Mouse (Mus musculus): ENCODE results near the gene Fam133b. TPM values are rescaled to one million over a fixed set of nuclear protein-coding genes. Genes with fewer than 3 reads are reported as not detected.

Gene Fam133b
- 34.6 and 38.0 TPM in 2 replicates for polyA plus RNA-seq (2016; fragmentation: Nextera tagmentation; extraction: Ambion mirVana)

DNA sequence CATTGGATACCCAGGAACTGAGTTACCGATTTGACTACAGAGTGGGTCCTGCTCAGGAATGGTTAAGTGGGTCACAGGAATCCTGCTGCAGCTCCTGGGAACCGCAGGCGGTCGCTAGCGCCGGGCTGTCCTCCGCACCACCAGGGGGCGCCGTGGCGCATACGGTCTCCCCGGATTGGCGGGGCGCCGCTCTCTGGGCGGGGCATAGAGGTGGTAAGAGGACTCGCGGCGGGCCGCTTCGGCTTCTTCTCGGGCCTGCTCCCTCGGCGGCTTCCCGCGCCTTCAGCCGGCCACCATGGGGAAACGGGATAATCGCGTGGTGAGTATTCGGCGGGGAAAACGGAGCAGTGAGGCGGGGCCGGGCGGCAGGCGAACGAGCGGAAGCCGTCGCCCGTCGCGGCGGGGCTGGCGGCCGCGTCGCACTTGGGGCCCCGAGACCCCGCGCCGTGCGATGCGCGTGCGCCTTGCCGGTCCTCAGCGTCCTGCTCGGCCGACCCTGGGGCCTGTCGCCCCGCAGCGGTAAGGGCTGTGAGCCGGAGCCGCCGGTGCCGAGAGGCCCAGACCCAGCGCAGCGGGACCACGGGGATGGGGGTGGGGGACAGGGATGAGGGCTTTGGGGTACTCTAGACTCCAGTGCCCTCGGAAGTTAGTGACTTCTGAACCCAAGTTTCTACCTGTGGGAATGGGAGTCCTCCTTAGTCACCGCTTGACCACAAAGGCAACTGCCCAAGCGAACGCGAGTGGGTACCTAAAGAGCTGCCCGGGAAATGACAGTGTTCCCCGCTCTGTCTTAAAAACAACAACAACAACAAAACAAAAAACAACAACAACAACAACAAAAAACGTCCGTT lies at the start of gene Fam133b:
TSS of gene Fam133b (plus strand) at position 205 of the 851 bp plus-strand sequence.
- WGBS = under 1% methylated on average over 80 of the region's 80 CpGs
- H3K36me3 ChIP-seq (replicated peaks) = peaks cover 30% of the 10 kb centered on the region

DNA sequence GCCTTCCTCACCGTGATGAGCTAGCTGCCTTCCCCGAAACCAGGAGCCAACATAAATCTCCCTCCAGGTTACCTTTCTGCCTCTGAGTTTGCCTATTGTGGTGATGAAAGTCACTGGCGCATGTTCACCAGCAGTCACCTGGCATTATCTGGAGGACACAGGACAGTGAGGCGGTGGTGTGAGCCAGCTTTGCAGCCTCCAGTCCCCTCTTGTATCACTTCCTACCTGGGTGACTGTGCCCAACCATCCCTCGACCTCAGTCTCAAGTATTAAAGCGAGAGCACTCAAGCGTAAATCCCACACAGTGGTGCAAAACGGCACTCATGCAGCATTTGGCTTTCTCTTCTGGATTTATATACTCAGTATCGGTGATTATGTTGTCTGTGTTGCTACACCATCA lies 49.7 kb upstream of the Fam133b start:
- Histone ChIP-seq H3K27ac (replicated peaks) (no peak overlapping the region), H3K27me3 (replicated peaks; ENCODE audit: low read depth, poor library complexity, severe bottlenecking) (no peaks in the 10 kb centered on the region), H3K4me3 (no peak overlapping the region), H3K9me3 (no peaks in the 10 kb centered on the region), H3K4me1 (0 out of 2 replicates have a peak, but pooled peaks cover 5% of the 10 kb centered on the region), H3K36me3 (replicated peaks) (peaks cover 10% of the 10 kb centered on the region)
- 89% methylated on average over 9 of the region's 9 CpGs for WGBS
- DNase-seq (ENCODE audit: low spot score) = no peak

More for the DNA sequence above, at the start of gene Fam133b:
- no peaks in the 10 kb centered on the region for H3K27me3 ChIP-seq (replicated peaks; ENCODE audit: low read depth, poor library complexity, severe bottlenecking)
- DNase-seq (ENCODE audit: low spot score) = peak; percentile 98
- peak within 1 kb of the TSS; percentile 94 for H3K4me3 ChIP-seq
- H3K27ac ChIP-seq (replicated peaks) = peak within 1 kb of the TSS; percentile 97
- peaks cover 12% of the 10 kb centered on the region for H3K4me1 ChIP-seq
- 0 out of 2 replicates have a peak, but pooled peaks cover 2% of the 10 kb centered on the region for H3K9me3 ChIP-seq

DNA sequence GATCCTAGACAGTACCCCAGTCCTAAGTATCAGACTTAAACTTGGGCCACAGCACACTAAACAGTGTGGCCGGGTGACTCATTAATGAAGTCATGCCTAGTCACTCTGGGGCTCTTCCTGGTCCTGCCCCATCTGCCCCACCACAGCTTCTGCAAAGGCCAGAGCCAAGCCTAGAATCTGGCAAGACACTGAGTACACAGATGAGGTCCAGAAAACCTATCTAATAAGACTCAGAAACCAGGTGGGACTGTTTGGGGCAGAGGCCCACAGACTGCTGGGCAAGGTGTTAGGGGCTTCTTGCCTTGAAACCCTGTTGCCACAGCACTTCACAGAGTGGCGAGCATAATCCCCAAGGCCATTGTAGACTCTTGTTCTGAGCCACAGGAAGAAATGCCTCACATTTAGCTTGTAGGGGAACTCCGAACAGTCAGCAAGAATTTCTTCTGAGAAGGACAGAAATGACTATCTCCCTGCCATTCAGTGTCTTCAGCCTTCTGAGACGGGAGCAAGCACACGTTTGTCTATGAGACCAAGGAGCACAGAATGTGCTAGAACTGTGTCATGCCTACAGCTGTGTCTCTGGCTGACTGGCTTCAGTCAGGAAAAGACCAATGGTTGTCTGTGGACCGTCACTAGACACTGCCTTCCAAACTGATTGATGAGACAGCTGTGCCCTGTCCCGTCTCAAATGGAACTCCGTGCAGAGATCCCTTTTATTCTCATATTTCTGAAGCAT lies 49.0 kb upstream of the Fam133b start:
- DNase-seq (ENCODE audit: low spot score) = no peak
- WGBS = 83% methylated on average over 8 of the region's 8 CpGs

DNA sequence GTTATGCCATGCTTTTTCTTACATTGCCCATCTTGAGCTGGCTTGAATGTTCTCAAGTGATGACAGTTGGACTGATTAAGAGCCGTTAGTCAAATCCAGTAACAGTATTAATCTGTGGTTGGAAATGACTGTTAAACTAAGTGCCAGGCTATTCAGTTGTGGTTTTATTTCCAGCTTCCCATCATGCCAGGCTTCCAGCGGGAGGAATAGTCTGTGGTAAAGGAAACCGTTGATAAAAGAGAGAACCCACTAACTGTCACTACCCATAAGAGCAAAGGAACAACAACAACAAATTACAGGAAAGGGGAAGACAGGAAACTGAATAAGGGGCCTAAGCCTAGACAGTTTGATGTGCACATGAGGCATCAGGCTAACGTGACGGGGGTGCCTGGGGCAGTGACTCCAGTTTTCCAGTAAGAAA lies 46.1 kb upstream of the Fam133b start:
- Histone ChIP-seq H3K36me3 (replicated peaks) (peaks cover 10% of the 10 kb centered on the region), H3K27me3 (replicated peaks; ENCODE audit: low read depth, poor library complexity, severe bottlenecking) (no peaks in the 10 kb centered on the region), H3K4me3 (no peak overlapping the region), H3K4me1 (peaks cover 12% of the 10 kb centered on the region; the same call in 1 of the 2 replicates), H3K27ac (replicated peaks) (no peak overlapping the region), H3K9me3 (no peaks in the 10 kb centered on the region)
- 74% methylated on average over 5 of the region's 5 CpGs for WGBS
- DNase-seq (ENCODE audit: low spot score) = no peak

More for the DNA sequence above, 49.0 kb upstream of the Fam133b start:
- H3K4me3 ChIP-seq = no peak overlapping the region
- peaks cover 10% of the 10 kb centered on the region for H3K36me3 ChIP-seq (replicated peaks)
- H3K27ac ChIP-seq (replicated peaks) = no peak overlapping the region
- H3K4me1 ChIP-seq = 0 out of 2 replicates have a peak, but pooled peaks cover 5% of the 10 kb centered on the region
- no peaks in the 10 kb centered on the region for H3K27me3 ChIP-seq (replicated peaks; ENCODE audit: low read depth, poor library complexity, severe bottlenecking)
- H3K9me3 ChIP-seq = no peaks in the 10 kb centered on the region

DNA sequence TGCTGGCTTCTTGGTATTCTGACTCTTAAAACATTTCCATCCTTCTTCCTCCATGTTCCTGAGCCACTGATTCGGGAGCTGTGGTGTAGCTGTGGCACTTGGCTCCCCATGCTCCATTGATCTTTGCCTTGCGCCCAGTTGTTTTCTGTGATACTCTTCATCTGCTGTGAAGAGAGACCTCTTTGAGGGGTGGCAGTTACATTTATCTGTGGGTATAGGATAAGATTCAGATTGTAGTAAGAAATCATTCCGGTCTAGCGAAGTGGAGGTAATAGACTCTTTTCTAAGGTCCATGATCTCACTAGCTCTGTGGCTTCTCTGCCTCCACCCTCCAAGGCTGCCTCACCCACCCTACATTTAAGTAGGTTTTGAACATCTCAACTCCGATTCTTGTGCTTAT lies 43.3 kb upstream of the Fam133b start:
- 92% methylated on average over 5 of the region's 5 CpGs for WGBS
- no peak for DNase-seq (ENCODE audit: low spot score)

DNA sequence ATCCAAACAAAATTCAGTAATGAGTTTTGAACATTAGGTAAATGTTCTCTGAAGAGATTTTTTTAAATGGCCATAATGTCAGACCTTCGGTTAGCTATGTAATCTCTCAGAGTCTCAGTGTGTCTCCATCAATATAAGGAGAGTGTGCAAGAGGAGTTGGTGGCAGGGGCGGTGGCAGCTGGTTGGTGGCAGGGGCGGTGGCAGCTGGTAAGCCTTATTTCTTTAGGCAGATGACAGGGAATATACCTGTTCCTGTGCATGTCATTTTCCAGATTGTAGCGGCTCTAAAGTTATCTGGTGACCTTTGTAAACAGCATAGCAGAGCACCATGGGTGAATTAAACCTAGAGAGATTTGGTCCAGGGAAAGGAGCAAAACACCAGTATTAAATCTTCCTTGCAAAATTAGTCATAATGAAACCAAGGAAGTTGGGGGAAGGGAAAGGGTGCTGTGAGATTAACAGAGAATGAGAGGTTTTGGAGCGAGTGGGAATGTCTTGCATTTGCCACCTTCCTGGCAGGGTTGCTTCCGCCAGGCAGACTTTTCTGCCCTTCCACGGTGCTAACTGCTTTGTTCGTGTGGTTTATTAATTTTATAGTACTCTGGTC lies 42.6 kb upstream of the Fam133b start:
- 78% methylated on average over 8 of the region's 8 CpGs for WGBS
- no peak overlapping the region for H3K27ac ChIP-seq (replicated peaks)
- no peak for DNase-seq (ENCODE audit: low spot score)

More for the DNA sequence above, 43.3 kb upstream of the Fam133b start:
- peaks cover 17% of the 10 kb centered on the region; the same call in 1 of the 2 replicates for H3K4me1 ChIP-seq
- H3K9me3 ChIP-seq = no peaks in the 10 kb centered on the region
- H3K27me3 ChIP-seq (replicated peaks; ENCODE audit: low read depth, poor library complexity, severe bottlenecking) = no peaks in the 10 kb centered on the region
- H3K27ac ChIP-seq (replicated peaks) = no peak overlapping the region
- H3K4me3 ChIP-seq = no peak overlapping the region
- no peaks in the 10 kb centered on the region for H3K36me3 ChIP-seq (replicated peaks)

DNA sequence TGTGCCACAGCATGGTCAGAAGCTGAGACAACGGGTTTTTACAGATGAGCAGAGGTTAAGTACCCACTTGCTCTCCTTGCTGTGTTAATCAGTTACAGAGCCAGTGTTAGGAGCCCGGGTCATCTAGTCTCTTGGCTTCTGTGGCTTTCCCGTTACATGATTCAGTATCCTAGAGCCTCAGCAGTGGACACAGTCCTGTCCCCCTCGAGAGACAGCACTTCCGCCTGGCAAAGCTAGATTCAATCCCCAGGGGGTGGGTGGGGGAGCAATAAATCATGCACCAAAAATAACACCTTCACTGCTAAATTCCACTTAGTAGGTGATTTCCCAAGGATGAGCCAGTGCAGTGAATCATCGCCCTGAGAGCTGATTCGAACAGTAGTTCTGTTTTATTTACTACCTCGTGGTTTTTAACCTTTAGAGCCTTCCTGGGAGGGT lies 42.0 kb upstream of the Fam133b start:
- 45% methylated on average over 8 of the region's 8 CpGs for WGBS
- H3K27ac ChIP-seq (replicated peaks) = no peak overlapping the region
- DNase-seq (ENCODE audit: low spot score) = no peak
- H3K36me3 ChIP-seq (replicated peaks) = no peaks in the 10 kb centered on the region
- H3K27me3 ChIP-seq (replicated peaks; ENCODE audit: low read depth, poor library complexity, severe bottlenecking) = no peaks in the 10 kb centered on the region
- no peak overlapping the region for H3K4me3 ChIP-seq
- H3K4me1 ChIP-seq = peaks cover 17% of the 10 kb centered on the region; the same call in 1 of the 2 replicates
- no peaks in the 10 kb centered on the region for H3K9me3 ChIP-seq

More for the DNA sequence above, 42.6 kb upstream of the Fam133b start:
- Histone ChIP-seq H3K4me3 (no peak overlapping the region), H3K4me1 (peaks cover 17% of the 10 kb centered on the region; the same call in 1 of the 2 replicates), H3K27me3 (replicated peaks; ENCODE audit: low read depth, poor library complexity, severe bottlenecking) (no peaks in the 10 kb centered on the region), H3K36me3 (replicated peaks) (no peaks in the 10 kb centered on the region), H3K9me3 (no peaks in the 10 kb centered on the region)

DNA sequence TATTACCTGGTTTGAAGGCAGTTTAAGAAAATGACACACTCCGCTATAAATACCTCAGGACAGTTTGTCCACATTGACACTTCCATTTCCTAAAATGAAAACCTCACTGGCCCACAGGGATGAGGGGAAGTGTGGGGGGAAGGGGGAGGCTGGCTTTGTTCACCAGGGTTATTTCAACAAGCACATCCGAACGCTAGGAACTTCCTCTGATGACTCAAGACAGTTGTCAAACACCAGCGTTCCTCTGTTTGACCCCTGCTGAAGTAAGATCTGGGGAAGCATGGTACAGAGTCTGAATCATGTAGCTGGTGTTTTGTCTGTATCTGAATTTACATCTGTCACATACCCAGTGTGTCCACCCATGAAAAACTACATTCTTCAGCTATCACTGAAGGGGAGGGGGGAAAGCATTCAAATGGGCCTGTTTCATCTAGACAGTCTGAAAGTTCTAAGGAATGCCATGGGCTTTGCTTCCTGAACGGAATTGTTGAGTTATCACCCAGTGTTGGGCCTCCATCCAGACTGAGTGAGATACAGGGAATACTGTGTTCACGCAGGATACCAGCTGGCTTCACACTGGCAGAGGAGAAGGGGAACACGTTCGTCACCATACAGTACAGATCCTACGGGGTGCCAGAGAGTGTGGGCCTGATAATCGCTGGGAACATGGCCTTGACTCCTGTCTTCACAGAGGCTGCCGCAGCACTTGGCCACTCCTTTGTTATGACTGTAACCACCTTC lies 40.9 kb upstream of the Fam133b start:
- DNase-seq (ENCODE audit: low spot score) = no peak
- H3K27ac ChIP-seq (replicated peaks) = no peak overlapping the region
- no peak overlapping the region for H3K4me3 ChIP-seq
- 68% methylated on average over 11 of the region's 11 CpGs for WGBS
- H3K27me3 ChIP-seq (replicated peaks; ENCODE audit: low read depth, poor library complexity, severe bottlenecking) = no peaks in the 10 kb centered on the region
- no peaks in the 10 kb centered on the region for H3K36me3 ChIP-seq (replicated peaks)
- peaks cover 17% of the 10 kb centered on the region; the same call in 1 of the 2 replicates for H3K4me1 ChIP-seq
- no peaks in the 10 kb centered on the region for H3K9me3 ChIP-seq

DNA sequence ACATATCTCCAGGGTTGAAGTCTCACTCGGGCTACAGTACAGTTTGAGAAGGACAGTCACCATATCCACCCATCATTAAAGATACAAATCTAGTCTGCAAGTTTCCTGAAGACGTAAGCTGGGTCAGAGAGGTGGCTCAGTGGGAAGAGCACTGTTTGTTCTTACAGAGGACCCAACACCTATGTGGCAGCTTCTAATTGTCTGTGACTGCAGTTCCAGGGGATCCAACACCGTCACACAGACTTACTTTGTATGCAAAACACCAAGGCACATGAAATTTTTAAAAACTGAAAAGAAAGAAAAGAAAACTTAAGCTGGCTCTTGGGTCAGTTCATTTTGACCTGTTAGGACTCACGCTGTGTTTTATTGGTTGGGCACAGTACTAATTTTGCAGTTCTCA lies 40.3 kb upstream of the Fam133b start:
- WGBS = 83% methylated on average over 4 of the region's 4 CpGs
- Histone ChIP-seq H3K9me3 (no peaks in the 10 kb centered on the region), H3K4me1 (peaks cover 17% of the 10 kb centered on the region; the same call in 1 of the 2 replicates), H3K27me3 (replicated peaks; ENCODE audit: low read depth, poor library complexity, severe bottlenecking) (no peaks in the 10 kb centered on the region), H3K27ac (replicated peaks) (no peak overlapping the region), H3K36me3 (replicated peaks) (no peaks in the 10 kb centered on the region), H3K4me3 (no peak overlapping the region)
- DNase-seq (ENCODE audit: low spot score) = no peak

DNA sequence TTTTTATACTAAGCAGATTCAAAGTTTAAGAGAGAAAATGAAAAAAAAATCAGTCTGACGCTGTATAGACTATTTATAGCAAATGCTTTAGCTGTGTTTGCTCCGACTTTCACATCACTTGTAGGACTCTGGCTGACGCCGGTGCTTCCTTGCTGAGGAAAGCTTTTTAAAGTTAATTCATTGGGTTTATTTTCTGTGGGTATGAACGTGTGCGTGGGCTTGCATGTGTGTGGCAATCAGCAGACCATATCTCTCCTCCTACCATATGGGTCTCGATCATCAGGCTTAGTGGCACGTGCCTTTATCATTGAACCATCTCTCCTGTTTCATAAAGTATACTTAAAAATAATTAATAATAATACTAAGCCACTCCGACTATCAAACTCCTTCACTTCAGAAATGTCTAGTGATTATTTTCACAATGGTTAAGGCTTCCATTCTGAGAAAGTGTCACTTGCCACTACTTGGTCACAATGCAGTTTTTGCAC lies 39.8 kb upstream of the Fam133b start:
- no peak for DNase-seq (ENCODE audit: low spot score)
- Histone ChIP-seq H3K4me3 (no peak overlapping the region), H3K27ac (replicated peaks) (no peak overlapping the region), H3K36me3 (replicated peaks) (no peaks in the 10 kb centered on the region), H3K4me1 (peaks cover 17% of the 10 kb centered on the region; the same call in 1 of the 2 replicates), H3K27me3 (replicated peaks; ENCODE audit: low read depth, poor library complexity, severe bottlenecking) (no peaks in the 10 kb centered on the region), H3K9me3 (no peaks in the 10 kb centered on the region)
- WGBS = 89% methylated on average over 9 of the region's 9 CpGs

DNA sequence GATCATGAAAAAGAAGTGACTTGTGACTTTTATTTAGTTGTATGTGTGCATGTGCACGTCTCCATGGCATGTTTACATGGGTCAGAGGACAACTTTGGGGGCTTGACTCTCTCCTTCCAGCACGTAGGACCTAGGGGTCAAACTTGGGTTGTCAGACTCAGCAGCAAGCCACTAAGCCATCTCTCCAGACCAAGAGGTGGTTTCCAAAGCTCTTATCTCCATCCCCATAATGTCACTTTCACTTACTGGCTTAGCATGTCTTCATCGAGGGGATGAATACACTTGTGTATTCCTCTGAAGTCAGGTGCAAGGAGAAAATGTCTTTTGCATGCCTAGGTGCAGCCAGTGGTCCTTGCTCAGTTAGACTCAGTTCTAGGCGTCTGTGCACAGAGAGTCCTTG lies 39.2 kb upstream of the Fam133b start:
- Histone ChIP-seq H3K9me3 (no peaks in the 10 kb centered on the region), H3K27me3 (replicated peaks; ENCODE audit: low read depth, poor library complexity, severe bottlenecking) (no peaks in the 10 kb centered on the region), H3K4me3 (no peak overlapping the region), H3K27ac (replicated peaks) (no peak overlapping the region), H3K36me3 (replicated peaks) (no peaks in the 10 kb centered on the region), H3K4me1 (peaks cover 17% of the 10 kb centered on the region; the same call in 1 of the 2 replicates)
- DNase-seq (ENCODE audit: low spot score) = no peak
- WGBS = 71% methylated on average over 4 of the region's 4 CpGs

Measured in embryonic facial prominence, embryonic 10.5 days (tissue).